ENCODE assay signal across 19 mouse cellular contexts in genomic region chr5:109136731-109137130, GRCm38 (mm10). TPM values are rescaled to one million over a fixed set of nuclear protein-coding genes. Genes with fewer than 3 reads are reported as not detected.
A peak's percentile ranks its signal among the peaks of the same experiment; 100 is the strongest.
DNase-seq lines count a peak whose midpoint lies in the region.
"Had no signal": no experiment of that assay in that cellular context is flagged by ENCODE, and none has a peak within 500 bp of the region (broad histone marks: within the 10 kb centered on the region; RNA-seq: fewer than 3 reads in every experiment).

No protein-coding gene starts in this region.

- DNase-seq in 3134 (ENCODE audit: extremely low read depth, insufficient read length, low spot score) (peak; percentile 49), ES-CJ7 (ENCODE audit: low read depth, low spot score) (peak; percentile 4), R1 (ENCODE audit: low read depth, low spot score) (peak; percentile 34)
- no peak for DNase-seq in layer of hippocampus, adult 8-10 months (ENCODE audit: low spot score in 2 of 2)
- no peak for DNase-seq in left cerebral cortex, postnatal 4 days
- no peak for DNase-seq in adrenal gland, adult 18-20 months (ENCODE audit: low spot score in 2 of 2)
- DNase-seq: adrenal gland, adult 2 months; adrenal gland, postnatal 10 days; adrenal gland, postnatal 36 days; B cell, adult 2 months; cerebellum, adult 11-12 months; cerebellum, adult 2 months; cerebellum, adult 9-10 months; cerebellum, postnatal 10 days; cerebellum, postnatal 25 days; forebrain, postnatal 0 days had no signal

- intact Hi-C loops in left cerebral cortex, postnatal 4 days (cut with DNase I) = no loop called here

RNA-seq across cellular contexts. Expression of gene Vmn2r12, which starts 39.0 kb away (rescaled TPM):
- total RNA-seq in layer of hippocampus, adult 8-10 months (2022) = not detected
- not detected for total RNA-seq in left cerebral cortex, postnatal 4 days (2021)
- not detected for total RNA-seq in adrenal gland, adult 18-20 months (2021)
- total RNA-seq: adrenal gland, adult 2 months; adrenal gland, postnatal 10 days; adrenal gland, postnatal 36 days; CH12.LX; ES-E14; forebrain, postnatal 0 days; MEL had no signal

RNA-seq across cellular contexts. Expression of gene Vmn2r13, which starts 55.3 kb away (rescaled TPM):
- total RNA-seq in layer of hippocampus, adult 8-10 months (2022) = not detected
- total RNA-seq in left cerebral cortex, postnatal 4 days (2021) = not detected
- not detected for total RNA-seq in adrenal gland, adult 18-20 months (2021)
- total RNA-seq: CH12.LX; ES-E14; forebrain, postnatal 0 days; MEL had no signal

Comparison
In these comparisons a context has a peak if more than half of its experiments do, and no peak if none do; other contexts are left out.
1. DNase-seq: peak in 3134 (single experiment), ES-CJ7 (single experiment) and R1 (single experiment); none in layer of hippocampus, adult 8-10 months (0 of 2), left cerebral cortex, postnatal 4 days (single experiment) and adrenal gland, adult 18-20 months (0 of 2).